Mouse (Mus musculus) kidney, adult 18-20 months (tissue): ENCODE measurements around the gene Adcy7.

Experiments used
- DNase-seq: peaks from one replicate; pipeline ENCODE4 v3.0.0; 2021

Adcy7 gene

DNA sequence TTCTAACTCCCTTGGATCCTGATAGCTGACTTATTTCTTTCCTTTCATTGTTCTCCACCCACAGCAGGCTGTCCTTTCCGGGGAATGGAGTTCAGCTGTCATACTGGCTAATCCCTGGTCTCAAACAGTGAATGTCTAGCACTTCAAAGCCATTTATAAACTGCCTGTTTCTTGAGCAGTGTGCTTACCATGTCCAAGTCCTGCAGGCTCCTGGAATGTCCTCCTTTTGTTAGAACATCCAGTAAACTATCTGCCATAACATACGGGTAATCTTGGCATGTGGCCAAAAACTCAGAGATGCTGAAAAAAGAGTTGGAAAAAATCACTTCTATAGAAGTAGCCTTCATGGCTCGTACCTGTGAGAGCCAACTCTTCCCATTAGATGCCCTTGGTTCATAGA is 67.0 kb downstream of the Adcy7 start:
- DNase-seq = no peak

DNA sequence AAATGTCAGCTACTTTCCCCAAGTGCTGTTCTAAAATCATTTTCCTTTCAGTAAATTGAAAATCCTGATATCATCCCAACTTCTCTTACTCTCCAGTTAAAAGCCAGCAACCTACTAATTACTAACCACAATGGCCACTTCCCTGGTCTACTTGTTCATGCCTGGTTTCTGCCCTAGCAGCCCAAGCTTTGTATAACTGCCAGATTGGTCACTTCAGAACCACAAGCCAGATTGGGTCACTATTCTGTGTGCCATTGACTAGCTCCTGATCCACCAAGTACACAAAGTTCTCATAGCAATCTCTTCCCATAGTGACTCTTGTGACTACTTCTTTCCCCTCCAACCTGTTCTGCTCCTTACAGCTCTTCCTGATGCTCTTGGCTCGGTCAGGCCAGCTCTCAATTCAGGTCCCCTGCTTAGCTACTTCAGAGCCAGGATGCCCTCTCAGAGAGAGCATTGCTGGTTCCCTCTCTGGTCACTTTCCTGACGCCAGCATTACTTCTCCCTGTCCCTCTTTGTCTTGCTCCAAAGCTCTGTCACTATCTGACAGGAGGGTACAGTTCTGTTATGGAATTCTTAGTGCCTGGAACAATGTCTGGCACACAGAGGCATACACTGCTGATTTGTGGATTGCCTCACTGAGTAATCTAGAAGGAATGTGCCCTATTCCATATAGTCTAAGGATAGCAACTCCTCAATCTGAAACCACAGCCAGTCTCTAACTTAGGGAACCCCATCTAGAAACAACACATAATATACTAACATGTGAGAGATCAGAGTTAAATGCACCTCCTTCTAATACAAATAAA is 67.9 kb downstream of the Adcy7 start:
- DNase-seq = no peak

DNA sequence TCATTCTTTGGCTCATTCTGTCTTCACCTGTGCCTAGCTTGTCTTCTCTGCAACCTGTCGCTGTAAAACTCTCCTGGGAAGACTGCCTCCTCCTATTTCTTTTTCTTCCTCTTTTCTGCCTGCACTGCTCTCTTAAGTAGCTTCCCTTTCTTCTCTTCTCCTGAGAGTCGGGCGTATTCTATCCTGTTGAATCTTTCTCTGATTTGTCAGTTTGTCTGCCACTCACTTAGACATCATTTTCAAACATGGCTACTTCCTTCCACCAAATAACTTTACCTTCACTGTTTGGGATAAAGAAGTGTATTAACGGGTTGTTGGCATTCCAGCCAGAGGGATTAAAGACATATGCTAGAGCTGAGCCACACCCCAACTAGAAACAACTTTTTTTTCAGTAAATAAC is 69.8 kb downstream of the Adcy7 start:
- DNase-seq = no peak

DNA sequence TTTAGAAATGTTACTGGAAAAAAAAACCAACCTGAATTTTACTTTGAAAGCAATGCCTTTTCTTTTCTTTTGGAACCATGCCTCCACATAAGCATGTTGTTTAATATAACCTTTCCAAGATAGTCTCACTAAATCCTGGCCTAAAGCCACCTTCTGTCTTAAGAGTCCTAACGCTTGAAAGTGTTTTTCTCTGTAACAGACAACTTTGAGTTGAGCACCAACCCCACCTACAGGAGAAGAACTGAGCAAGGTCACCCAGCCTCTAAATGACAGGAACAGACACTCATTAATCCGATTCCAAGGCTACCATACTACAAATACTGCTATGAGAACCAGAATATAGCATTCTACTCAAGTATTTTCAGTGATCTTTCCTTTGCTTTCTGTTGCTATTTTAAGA is 76.8 kb downstream of the Adcy7 start:
- DNase-seq = no peak

DNA sequence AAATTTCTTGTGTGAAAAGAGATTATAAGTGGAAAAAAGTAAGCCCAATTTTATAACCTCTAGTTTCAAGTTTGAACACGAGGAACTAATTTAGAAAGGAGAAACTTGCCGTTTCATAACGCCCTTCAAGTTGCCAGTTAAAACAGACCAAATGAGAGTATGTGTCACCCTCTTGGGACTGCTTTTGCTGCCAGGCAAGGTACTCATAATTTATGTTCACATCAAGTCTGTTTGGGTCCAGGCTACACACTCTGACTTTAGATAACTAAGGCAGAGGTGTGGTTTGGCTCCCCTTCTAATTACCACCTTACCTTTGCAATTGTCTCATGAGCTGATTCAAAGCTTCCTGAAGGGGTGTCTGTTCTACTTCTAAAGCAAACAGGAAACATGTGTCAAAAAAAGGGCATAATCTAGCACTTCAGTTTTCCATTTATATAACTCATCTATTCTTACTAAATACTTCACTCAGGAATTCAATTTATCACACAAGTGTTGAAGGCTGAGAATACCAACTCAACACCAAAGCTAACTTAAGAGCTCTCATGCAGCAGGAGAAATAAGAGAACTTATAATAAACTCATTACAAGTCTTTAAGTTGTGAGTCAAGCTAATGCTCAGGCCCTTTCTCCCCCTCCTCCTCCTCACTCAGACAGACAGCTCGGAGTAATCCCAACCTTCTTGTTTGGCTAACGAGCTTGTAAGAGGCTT is 85.2 kb downstream of the Adcy7 start:
- DNase-seq = no peak

DNA sequence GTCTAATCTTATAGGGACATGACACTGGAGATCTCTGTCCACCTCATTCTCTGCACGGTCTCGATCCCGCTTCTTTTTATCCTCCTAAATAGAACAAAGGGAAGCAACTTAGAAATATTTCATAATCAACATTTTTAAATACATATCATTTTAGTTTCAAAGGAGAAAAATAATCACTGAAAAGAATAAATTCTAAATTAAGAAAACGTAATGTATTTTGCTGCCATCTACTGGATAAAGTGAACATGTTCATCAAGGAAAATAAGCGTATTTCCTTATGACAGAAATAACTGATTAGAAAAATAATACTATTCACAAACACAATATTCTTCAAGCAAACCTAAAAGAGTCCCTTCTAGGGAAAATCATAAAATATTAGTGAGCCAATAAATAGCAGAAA is 85.7 kb downstream of the Adcy7 start:
- DNase-seq = no peak

DNA sequence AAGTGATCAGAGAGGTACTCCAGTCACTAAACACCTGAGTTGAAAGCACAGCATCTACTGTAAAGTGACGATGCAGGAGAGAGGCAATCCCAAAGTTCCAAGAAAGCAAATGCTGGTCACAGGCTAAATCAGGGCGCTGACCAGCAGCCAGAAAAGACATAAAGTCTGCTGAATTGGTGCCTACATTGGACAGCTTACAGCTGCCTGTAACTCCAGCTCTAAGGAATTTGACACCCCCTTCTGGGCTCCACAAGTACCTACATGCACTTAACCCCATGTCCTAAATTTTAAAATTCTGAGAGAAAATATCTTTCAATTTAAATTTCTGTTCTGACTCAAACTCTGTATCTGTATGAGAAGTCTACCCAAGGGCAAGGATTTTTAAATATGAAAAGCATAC is 87.8 kb downstream of the Adcy7 start:
- no peak for DNase-seq

DNA sequence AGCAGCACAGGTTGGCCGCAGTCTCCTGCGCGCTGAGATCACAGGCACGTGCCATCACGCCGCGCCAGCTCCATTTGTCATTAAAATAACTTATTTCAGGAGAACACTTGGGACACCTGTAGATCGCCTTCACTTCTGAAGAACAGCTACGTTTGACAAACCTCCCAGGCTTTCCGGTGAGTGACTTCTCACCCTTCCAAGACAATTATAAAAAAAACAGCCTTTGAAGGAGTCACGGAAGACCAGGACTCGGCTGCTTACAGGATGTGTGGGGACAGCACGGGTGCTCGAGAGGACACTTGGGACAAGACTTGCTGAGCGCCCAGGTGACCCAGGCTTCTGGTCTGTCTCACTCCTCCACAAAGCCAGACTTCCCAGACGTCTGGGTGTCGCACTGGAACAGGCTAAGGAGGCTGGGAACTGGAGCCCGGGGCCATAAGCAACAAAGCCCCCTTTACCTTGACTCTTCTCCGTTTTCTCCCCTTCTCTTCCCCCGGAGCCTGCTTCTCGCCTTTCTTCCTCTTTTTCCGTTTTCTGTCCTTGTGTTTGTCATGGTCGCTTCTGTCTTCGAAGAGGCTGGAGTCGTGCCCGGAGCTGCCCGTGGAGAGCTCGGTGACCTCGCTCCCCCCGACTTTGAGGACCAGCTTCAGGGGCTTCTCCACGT is 89.0 kb downstream of the Adcy7 start:
- DNase-seq = peak; percentile 46

DNA sequence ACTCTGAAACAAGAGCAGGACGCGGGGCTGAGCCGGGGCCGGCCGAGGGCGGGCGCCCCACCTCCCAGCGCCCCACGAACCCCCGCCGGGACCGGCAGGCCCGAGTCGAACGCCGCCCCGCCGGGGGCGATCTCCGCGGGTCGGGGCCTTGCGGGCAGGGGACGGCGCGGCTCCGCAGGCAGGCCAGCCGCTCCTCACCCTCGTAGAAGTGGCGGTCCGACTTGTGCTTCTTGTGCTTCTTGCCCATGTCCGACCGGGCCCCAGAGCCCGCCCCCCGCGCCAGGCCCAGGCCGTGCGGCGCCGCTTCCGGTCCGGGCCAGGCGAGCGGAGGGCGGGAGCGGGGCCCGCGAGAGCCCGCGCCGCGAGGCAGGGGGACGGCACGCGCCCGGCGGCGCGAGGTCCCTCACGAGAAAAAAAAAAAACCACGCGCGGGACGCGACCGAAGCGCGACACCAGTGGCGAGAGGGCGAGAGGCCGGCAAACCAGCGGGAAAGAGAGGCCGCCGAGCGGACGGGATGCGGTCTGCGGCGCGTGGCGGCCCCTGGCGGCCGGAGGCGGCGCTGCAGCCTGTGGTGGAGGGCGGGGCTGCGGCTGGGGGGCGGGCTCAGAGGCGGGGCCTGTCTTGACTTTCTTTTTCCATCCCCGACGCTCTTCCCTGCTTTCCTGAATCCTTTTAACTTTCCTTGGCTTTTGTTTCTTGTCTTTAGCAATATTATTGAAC is 89.7 kb downstream of the Adcy7 start, which contains the start of gene Brd7:
Brd7 (minus strand) TSS at position 487 of the 721 bp plus-strand sequence.
- DNase-seq = peak; percentile 89

DNA sequence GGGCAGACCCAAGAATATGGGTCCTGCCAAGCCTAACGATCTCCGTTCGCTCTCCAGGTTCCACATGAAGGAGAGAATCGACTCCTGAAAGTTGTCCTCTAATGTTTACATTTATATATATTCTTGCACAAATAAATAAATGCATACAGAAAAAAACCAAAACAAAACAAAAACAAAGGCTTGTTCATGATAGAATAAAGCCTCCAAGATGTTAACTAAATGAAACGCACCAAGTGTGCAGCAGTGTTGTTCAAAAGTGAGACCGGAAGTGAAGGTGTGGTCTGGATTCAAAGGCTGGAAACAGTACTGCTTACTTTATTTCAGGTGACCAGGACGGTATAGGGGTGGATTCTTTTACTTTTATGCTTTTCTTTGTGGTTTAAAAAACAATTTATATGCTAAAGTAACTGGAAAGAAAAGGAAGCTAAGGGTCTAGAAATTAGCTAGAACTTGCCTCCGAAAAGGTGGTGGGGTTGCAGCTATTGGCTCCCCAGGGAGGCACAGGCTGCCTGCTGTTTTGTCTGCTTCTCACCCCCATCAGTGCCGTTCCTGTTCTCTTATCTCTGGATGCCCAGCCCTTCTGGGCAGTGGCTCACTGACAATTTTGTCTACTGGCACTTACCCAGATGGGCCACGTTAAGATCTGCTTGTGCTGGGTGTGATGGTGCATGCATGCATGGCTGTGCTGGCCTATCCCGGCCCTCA is 90.4 kb downstream of the Adcy7 start:
- DNase-seq = no peak

DNA sequence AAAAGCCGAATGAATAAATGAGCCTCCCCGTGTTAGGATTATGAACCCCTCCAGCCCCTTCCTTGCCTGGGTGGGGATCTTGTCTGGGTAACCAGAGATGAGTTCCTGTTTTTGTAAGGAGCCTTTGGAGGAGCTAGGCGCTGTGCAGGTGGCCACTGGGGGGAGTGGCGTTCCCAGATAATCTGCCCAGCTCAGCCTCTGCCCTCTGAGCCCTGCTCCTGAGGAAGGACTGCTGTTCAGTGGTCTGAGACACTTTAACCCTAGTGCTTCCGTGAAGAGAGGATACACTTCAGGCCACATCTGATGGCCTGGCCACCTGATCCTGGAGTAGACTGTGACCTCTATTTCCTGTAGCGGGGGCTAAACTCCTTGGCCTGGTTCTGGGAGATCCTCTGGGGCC is 97.0 kb downstream of the Adcy7 start:
- DNase-seq = peak; percentile 35

DNA sequence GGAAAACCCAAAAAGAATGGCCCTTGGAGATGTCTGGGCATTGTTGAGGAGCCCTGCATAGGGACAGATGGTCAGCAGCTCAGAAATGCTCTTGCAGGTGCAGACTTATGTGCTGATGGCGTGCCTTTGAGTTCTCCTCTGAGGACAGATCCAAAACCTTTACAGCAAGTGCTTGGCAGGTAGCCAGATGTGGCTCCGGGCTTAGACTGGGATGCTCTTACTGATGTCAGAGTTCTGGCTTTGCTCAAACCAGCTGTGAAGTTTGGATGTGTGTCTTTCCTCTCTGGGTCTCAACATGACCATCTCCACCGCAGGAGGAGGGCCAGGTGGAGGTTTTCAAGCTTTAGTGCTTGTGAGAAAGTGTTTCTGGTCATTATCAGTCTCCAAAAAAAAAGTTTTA is 97.6 kb downstream of the Adcy7 start:
- DNase-seq = no peak

DNA sequence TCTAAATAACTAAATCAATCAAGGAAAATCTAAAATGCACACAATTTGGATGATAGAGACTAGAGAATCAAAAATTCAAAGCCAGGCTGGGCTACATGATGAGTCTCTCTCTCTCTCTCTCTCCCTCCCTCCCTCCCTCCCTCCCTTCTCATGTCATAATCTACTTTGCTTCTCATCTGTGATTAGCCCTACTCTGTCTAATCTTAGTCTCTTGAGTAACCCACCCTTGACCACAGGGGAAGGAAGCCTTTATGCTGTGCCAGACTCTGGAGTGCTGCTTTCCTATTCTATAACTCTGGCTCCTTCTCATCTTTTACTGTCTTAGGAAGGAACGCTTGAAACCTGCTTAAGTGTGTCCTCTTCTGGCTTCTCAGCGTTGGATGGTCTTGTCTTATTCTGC is 99.3 kb downstream of the Adcy7 start:
- no peak for DNase-seq

DNA sequence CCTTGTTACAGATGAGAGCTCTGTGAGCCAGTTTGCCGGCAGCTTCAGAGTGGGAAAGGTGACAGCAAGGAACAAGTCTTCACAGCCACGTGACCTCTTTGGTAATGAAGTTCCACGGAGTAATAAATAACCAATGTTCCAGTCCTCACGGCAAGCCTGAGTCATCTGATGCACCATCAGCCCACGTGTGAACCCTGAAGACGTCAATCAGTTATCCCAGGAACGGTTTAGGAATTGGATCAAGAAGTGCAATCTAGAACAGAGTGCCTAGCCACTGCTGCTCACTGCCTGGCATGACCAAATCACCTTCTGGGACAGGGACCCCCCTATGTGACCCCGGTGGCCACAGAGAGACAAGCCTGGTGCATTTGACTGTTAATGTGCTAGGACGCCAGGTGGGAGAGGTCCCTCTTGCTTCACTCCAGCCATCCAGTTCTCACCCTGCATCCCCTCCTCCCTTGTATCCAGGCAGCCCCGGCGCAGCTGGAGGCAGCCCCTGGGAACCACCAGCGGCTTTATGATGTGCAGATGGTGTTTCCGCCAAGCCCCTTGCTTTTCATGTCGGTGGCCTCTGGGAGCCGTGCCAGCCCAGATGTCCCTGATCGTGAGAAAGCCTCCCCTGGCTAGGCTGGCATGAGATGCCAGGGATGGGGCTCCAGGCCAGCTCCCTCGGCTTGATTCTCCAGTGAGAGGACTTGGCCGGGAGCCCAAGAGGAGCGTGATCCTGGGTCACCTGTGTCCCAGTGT is 104.8 kb downstream of the Adcy7 start:
- peak; percentile 16 for DNase-seq
